In genomic region chrX:114690857-114691256, GRCm38 (mm10) we compare ENCODE assay signal across 17 mouse cellular contexts.
"Had no signal": no experiment of that assay in that cellular context is flagged by ENCODE, and none has a peak within 500 bp of the region (broad histone marks: within the 10 kb centered on the region; RNA-seq: fewer than 3 reads in every experiment).

No protein-coding gene starts in this region.

- H3K9ac ChIP-seq: neural tube, embryonic 12.5 days; neural tube, embryonic 13.5 days; neural tube, embryonic 15.5 days; stomach, embryonic 15.5 days had no signal

- H3K4me1 ChIP-seq: neural tube, embryonic 12.5 days; neural tube, embryonic 13.5 days; neural tube, embryonic 15.5 days; stomach, embryonic 15.5 days had no signal

- H3K4me2 ChIP-seq: neural tube, embryonic 12.5 days; neural tube, embryonic 13.5 days; neural tube, embryonic 15.5 days; stomach, embryonic 15.5 days had no signal

- H3K27ac ChIP-seq: neural tube, embryonic 12.5 days; neural tube, embryonic 13.5 days; neural tube, embryonic 15.5 days; stomach, embryonic 15.5 days; stomach, postnatal 0 days had no signal

- H3K4me3 ChIP-seq: neural tube, embryonic 12.5 days; neural tube, embryonic 13.5 days; neural tube, embryonic 15.5 days; stomach, embryonic 15.5 days had no signal

- H3K27me3 ChIP-seq: neural tube, embryonic 12.5 days; neural tube, embryonic 13.5 days; neural tube, embryonic 15.5 days; stomach, embryonic 15.5 days had no signal

- H3K9me3 ChIP-seq: neural tube, embryonic 12.5 days; neural tube, embryonic 13.5 days; neural tube, embryonic 15.5 days; stomach, embryonic 15.5 days had no signal

- DNase-seq: retina, postnatal 1 day; right cerebral cortex, adult 18-20 months; right cerebral cortex, postnatal 14 days; right cerebral cortex, postnatal 25 days; right cerebral cortex, postnatal 4 days; spleen, adult 18-20 months; thymus, adult 18-20 months; thymus, adult 2 months; thymus, postnatal 14 days; thymus, postnatal 25 days; thymus, postnatal 36 days; thymus, postnatal 4 days had no signal

- H3K36me3 ChIP-seq: neural tube, embryonic 12.5 days; neural tube, embryonic 13.5 days; neural tube, embryonic 15.5 days; stomach, embryonic 15.5 days had no signal
